Mouse (Mus musculus) hematopoietic stem cell, adult 5-6 weeks (primary cell): Measurements from ENCODE around the gene Brix1. TPM values are rescaled to one million over a fixed set of nuclear protein-coding genes. Genes with fewer than 3 reads are reported as not detected.
A peak's percentile ranks its signal among the peaks of the same experiment; 100 is the strongest.
"Not testable (repeated sequence)": the region's sequence is repeated elsewhere in the genome, so short reads cannot be mapped to it uniquely, and the experiment has no call there.

Source experiments
- ATAC-seq, 2 experiments: fragments of 125-278 bp in 1 of 2; replicated peaks in 1 of 2; 2 replicates each; pipeline ENCODE4 v1.8.0; 2016 to 2017; ENCODE audit warnings: inconsistent platforms in 2 of 2, mild to moderate bottlenecking in 2 of 2, moderate number of reproducible peaks in 2 of 2, low read depth in 1 of 2, moderate TSS enrichment in 1 of 2; ENCODE audit not compliant: low FRiP score in 2 of 2, poor library complexity in 2 of 2, severe bottlenecking in 2 of 2, insufficient read depth in 1 of 2, low TSS enrichment in 1 of 2
- total RNA-seq: library from RNA; stranded (forward); fragments of 172-1452, 232-1000 nt; gene quantifications from 2 replicates; pipeline ENCODE4 v1.2.3, GENCODE M21; 2017

Gene Brix1
- 29.8 and 38.9 TPM in 2 replicates for total RNA-seq

DNA sequence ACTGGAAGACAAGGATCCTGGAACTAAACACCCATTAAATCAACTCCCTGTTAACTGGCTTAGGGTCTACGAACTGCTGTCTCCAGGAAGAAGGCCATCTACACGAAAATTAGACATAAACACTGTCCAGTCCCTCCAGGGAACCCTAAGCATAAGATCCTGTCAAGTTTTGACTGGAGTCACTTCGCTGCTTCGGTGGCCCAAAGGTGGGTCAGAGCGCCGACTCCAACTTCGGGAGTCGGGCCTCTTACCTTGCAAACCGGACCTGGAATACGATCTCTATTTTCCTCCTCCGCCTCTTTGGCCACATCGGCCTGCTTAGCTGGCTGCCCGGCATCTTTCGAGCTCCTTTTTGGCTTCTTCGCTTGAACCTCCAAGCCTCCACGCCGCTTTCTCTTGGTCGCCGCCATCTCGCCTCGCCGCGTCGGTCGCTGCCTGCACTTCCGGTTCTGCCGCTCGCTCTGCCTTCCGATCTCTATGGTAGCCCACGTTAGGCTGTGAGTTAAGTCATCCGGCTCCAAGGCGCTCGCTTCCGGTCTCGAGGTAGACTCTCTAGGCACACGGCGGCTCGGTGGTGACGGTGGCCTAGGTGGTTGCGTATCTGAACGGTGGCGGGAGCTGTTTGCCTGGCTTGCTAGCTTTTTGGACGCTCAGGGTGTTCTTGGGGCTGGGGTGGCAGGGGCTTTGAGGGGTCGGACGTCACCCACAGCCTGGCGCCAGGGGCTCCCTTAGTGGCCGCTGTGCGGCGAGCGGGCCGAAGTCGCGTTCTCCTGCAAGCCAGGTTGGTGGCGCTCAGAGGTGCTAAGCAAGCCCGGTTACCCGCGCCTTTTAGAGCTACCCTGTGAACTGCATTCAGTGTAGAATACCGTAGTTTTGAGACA lies at the start of gene Brix1, which contains the start of gene Rad1:
Brix1 (minus strand) TSS at position 464 of the 881 bp plus-strand sequence.
Rad1 (plus strand) TSS at position 535 of the 881 bp plus-strand sequence.
- peak; percentile 99 for ATAC-seq

DNA sequence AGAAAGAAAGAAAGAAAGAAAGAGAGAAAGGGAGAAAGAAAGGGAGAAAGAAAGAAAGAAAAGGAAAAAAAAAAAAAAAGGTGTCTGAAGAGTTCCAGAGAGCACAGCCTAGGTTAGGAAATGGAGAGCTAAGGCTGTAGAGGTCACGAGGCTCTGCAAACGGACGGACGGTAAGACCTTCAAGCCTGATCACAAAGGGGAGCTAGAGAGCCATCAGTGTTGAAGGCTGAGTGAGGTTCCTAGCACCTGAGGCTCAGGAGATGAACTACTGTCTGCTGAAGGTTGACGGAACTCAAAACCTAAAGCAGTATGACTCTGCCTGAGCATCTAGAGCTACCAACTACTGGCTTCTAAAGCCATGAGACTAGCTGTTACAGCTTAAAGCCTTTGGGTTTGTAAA lies 48.8 kb upstream of the Brix1 start:
- ATAC-seq, result no peak

- ATAC-seq, result not testable (repeated sequence)
Measured at GRCm38 (mm10) chr15:10533361-10533760, 47.6 kb upstream of the Brix1 start.

- ATAC-seq, result no peak
Measured at GRCm38 (mm10) chr15:10531352-10531751, 45.6 kb upstream of the Brix1 start.

GRCm38 (mm10) chr15:10525896-10526295 lies 40.1 kb upstream of the Brix1 start:
- ATAC-seq, result no peak

DNA sequence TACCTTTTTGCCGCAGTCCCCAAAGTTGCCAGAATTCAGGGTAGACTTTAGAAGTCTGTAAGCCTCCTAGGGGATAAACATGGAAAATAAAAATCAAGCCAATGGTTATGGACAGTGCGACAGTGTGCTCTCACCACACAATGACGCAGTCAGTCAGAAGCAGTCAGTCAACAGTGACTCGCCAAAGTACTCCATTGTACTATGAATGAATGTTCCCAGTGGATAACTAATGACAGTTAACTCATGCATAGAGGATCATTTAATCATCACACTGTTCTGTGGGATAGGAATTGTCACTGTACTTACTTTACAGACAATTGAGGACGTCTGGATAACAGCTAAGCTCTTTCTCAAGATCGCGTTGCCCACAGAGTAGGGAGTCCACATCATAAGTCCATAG lies 29.4 kb upstream of the Brix1 start:
- ATAC-seq, result no peak

DNA sequence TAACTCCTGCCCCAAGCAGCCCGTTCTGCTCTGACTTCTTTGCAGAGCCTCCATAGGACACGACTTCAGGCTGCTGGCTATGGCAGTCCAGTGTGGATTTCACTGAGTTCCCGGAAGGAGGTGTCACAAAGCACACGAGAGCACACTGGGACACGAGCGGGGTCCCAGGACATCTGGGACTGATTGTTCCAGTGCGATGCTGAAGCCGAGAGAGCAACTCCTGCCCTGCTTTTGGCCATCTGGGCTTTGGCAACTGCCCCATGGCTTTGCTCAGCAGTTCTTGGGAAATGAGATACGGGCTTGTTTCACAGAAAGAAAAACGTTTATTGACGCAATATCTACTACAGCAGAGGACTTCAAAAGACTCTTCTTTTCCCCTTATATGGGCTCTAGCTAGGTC lies 20.4 kb upstream of the Brix1 start:
- ATAC-seq, result no peak

DNA sequence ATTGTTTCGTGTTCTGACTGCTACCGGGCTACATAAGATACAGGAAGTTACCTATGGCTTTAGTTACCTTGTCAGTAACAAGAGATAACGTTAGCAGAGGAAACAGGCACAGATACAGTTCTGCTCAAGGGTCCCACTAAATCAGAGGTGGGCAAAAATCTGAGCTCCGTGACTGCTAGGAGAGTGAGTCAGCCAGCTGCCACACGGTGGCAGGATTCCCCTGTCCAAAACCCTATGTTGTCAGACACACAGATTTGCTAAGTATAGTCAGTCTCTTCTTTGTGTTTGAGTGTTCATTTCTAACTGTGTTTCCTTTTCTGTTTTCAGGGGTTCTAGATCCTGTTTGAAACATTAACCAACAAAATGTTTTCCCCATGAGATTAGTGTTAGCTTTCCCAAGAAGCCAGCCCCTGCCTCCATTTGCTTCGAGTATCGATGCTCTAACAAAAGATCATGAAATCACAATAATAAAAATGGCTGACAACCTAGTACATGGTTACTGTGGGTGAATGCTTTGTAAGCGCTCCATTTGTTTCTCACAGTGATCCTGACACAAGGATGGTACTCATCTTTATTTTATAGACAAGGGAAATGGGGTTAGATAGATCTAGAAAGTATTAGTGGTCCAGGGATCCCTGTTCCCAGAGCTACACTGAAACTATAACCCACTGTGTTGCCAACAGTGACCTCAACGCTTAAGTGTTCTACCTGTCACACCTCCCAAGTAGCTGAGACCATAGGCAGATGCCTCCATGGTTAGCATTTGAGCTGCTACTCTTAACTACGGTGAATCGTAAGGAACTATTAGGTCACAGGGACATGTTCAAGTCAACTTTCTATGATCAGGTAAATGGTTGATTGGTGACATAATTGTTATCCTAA lies 15.3 kb upstream of the Brix1 start:
- peak; percentile 66 to 81; a peak in 3 of 4 replicates for ATAC-seq

GRCm38 (mm10) chr15:10500035-10500434 lies 14.3 kb upstream of the Brix1 start:
- no peak for ATAC-seq

DNA sequence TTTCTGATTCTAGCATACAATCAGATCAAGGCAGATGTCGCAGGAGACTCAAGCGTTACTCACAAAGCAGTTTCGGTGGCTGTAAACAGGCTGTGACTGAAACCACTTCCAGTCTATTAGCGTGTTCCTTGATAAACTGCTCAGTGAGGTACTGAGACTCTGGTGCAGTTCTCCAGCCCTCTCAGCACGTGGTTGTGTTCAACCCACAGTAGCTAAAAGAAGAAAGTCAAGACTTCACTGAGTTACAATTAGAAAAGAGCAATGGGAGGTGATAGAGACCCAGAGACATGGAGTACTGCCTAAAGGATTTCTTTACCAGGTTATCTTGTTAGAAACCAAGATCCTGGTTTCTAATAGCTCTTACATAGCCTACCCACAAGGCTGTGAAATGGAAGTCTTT lies 13.8 kb upstream of the Brix1 start:
- no peak for ATAC-seq

DNA sequence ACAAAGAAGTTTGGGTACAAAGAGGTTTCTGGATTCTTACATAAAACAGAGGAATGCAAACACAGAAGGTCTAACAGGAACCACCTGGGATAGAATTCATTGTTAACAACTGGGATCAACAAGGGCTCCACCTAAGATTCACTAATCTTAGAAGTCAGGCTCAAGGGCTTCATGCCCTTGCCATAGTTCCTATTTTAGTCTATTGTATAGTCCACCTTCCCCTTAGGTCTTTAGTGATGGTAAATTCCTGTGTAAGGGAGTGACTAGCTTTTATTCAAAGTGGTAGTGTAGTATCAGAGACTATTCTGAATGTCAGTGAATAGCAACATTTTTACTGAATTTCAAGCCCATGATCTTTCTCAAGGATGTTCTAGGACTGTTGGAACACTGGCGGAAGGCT lies 10.9 kb upstream of the Brix1 start:
- ATAC-seq, result not testable (repeated sequence)

- ATAC-seq, result no peak
Measured at GRCm38 (mm10) chr15:10495944-10496343, 10.2 kb upstream of the Brix1 start.

GRCm38 (mm10) chr15:10490101-10490500 lies 4.4 kb upstream of the Brix1 start:
- ATAC-seq, result no peak

DNA sequence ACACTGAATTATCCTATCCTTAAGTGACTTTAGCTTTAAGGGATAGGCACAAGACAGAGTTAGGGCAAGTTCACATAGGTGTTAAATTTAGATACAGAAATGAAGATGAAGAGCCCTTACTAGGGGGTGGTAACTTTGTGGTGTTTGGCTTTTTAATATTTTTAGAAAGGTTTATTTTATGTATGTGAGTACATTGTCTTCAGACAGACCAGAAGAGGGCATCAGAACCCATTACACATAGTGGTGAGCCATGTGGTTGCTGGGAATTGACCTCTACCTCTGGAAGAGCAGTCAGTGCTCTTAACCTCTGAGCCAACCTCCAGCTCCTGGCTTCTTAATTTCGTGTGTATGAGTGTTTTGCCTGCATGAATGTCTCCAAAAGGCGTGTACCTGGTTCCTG lies 1.5 kb upstream of the Brix1 start:
- no peak for ATAC-seq

DNA sequence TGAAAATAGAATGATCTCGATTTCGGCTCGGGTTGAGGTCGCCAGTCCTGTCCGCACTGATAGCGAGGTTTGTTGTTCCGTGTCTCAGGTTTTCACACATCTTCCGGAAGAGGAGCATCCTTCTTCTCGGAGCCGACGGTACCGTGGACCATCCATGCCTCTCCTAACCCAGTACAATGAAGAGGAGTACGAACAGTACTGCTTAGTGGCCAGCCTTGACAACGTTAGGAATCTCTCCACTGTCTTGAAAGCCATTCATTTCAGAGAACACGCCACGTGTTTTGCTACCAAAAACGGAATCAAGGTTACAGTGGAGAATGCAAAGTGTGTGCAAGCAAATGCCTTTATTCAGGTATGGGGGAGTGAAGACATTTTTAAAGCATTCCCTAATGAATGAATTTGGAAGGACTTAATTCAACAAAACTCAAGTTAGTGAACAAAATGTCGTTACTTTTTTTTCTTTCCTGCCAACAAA lies 655 bp upstream of the Brix1 start:
- ATAC-seq, result peak; percentile 0 to 6; a peak in 1 of 4 replicates

DNA sequence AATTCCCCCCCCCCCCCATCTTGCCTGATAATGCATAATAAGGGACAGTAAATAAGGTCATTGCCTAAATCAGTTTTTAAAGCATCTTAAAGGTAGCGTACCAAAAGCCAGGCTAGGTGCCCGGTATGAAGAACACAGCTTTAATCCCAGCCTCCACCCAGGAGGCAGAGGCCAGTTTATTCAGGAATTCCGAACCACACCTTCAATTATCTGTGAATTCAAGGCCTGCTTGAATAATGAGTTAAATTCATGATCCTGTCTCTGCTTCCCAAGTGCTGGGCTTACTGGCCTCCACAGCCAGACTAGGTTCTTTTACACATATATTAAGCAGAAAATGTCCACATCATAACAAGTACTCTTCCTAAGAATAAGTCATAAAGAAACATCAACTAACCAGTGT lies 14.8 kb downstream of the Brix1 start:
- ATAC-seq, result no peak

GRCm38 (mm10) chr15:10470151-10470831 lies 15.5 kb downstream of the Brix1 start, which contains the start of gene Dnajc21:
Gene Dnajc21 (minus strand): TSS chr15:10470516.
- ATAC-seq, result peak; percentile 94
